Mouse (Mus musculus): ENCODE results near the gene Stx4a. TPM values are rescaled to one million over a fixed set of nuclear protein-coding genes. Genes with fewer than 3 reads are reported as not detected.

The Stx4a gene
- total RNA-seq, 2 experiments from 2014 or later: 46.4 to 47.2 TPM

DNA sequence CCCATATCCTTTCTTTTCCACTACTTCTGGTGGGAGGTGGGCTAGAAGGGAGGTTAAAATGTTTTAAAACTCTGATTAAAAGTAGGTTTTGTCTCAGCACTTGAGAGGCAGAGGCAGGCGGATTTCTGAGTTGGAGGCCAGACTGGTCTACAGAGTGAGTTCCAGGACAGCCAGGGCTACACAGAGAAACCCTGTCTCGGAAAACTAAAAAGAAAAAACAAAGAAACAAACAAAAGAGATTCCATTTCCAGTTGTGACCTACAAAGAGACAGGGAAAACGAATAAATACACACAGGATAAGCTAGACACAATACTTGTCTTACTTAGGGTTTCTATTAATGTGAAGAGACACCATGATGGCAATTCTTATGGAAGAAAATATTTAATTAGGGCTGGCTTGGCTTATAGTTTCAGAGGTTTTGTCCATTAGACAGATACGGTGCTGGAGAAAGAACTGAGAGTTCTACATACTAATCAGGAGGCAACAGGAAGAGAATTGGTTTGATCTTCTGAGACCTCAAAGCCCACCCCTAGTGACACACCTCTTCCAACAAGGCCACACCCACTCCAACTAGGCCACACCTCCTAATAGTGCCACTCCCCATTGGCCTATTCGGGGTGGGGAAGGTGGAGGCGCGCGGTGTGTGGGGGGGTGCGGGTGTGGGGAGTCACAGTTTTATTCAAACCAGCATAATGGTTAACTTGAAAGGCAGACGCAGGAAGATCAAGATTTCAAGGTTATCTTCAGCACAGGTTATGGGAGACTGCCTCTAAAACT, 74.3 kb downstream of the Stx4a start:
- no peak for DNase-seq

Other genes starting within 250 kb of the Stx4a start
- gene Ccdc189, start 235.7 kb upstream of the Stx4a start, total RNA-seq (2021): 1 to 10 TPM; 2.1 to 4.5 TPM
- 10 to 100 TPM; 29.4 to 30.0 TPM for gene Rnf40, start 235.5 kb upstream of the Stx4a start, total RNA-seq (2021)
- gene Zfp629, start 208.5 kb upstream of the Stx4a start, total RNA-seq (2021): 1 to 10 TPM; 8.4 to 9.4 TPM
- gene Bcl7c, start 115.4 kb upstream of the Stx4a start, total RNA-seq (2021): 10 to 100 TPM; 41.2 to 41.7 TPM
- 10 to 100 TPM; 13.8 to 15.1 TPM for gene Ctf1, start 111.6 kb upstream of the Stx4a start, total RNA-seq (2021)
- not detected for gene Ctf2, start 92.1 kb upstream of the Stx4a start, total RNA-seq (2021)
- 1 to 10 TPM; 1.9 to 2.4 TPM for gene Fbxl19, start 79.8 kb upstream of the Stx4a start, total RNA-seq (2021)
- gene Orai3, start 54.5 kb upstream of the Stx4a start, total RNA-seq (2021): 1 to 10 TPM; 8.9 to 9.5 TPM
- gene Setd1a, start 47.6 kb upstream of the Stx4a start, total RNA-seq (2021): 10 to 100 TPM; 15.0 to 15.4 TPM
- gene Gm49388, start 38.7 kb upstream of the Stx4a start, total RNA-seq (2021): 1 to 10 TPM; 2.4 to 2.5 TPM
- gene Hsd3b7, start 23.7 kb upstream of the Stx4a start, total RNA-seq (2021): 1 to 10 TPM; 4.4 to 9.1 TPM
- gene Stx1b, start 255 bp downstream of the Stx4a start, total RNA-seq (2021): 1 to 10 TPM in 1 of 2 experiments, under 1 TPM in 1; 0.64 to 1.2 TPM
- 10 to 100 TPM; 11.3 to 11.8 TPM for gene Zfp646, start 51.9 kb downstream of the Stx4a start, total RNA-seq (2021)
- gene Zfp668, start 52.5 kb downstream of the Stx4a start, total RNA-seq (2021): 1 to 10 TPM; 2.8 to 4.5 TPM
- gene Prss53, start 66.7 kb downstream of the Stx4a start, total RNA-seq (2021): 1 to 10 TPM; 1.5 to 1.6 TPM
- not detected for gene Gm21974, start 71.2 kb downstream of the Stx4a start, total RNA-seq (2021)
- 10 to 100 TPM; 12.7 to 18.3 TPM for gene Vkorc1, start 71.3 kb downstream of the Stx4a start, total RNA-seq (2021)
- gene Bckdk, start 79.8 kb downstream of the Stx4a start, total RNA-seq (2021): 100 to 1,000 TPM; 142 to 143 TPM
- 10 to 100 TPM; 19.9 to 20.0 TPM for gene Kat8, start 88.2 kb downstream of the Stx4a start, total RNA-seq (2021)
- gene Prss8, start 105.8 kb downstream of the Stx4a start, total RNA-seq (2021): not detected
- gene Prss36, start 122.4 kb downstream of the Stx4a start, total RNA-seq (2021): 1 to 10 TPM; 4.4 to 6.1 TPM
- gene Fus, start 143.2 kb downstream of the Stx4a start, total RNA-seq (2021): 10 to 100 TPM; 76.2 to 78.4 TPM
- under 1 TPM; 0.72 to 0.82 TPM for gene Pycard, start 169.6 kb downstream of the Stx4a start, total RNA-seq (2021)
- 100 to 1,000 TPM; 235 to 294 TPM for gene Trim72, start 179.7 kb downstream of the Stx4a start, total RNA-seq (2021)
- 1 to 10 TPM; 1.1 to 2.6 TPM for gene Itgam, start 238.3 kb downstream of the Stx4a start, total RNA-seq (2021)
- gene Gm49368, start 238.4 kb downstream of the Stx4a start, total RNA-seq (2021): not detected